Mouse (Mus musculus) ES-Bruce4 (cell line): ENCODE data around the gene Snx30.

ENCODE experiments used
- CTCF ChIP-seq: IDR thresholded peaks from one replicate; pipeline ENCODE4 v1.8.1; 2011; ENCODE audit warnings: low read depth, low read length
- EP300 ChIP-seq: IDR thresholded peaks from 2 replicates; pipeline ENCODE4 v1.6.1; 2011; ENCODE audit warnings: low read depth, low read length; ENCODE audit not compliant: insufficient read depth
- POLR2A ChIP-seq: IDR thresholded peaks from one replicate; pipeline ENCODE4 v1.8.1; 2011; ENCODE audit warnings: low read length; ENCODE audit not compliant: insufficient read depth

DNA sequence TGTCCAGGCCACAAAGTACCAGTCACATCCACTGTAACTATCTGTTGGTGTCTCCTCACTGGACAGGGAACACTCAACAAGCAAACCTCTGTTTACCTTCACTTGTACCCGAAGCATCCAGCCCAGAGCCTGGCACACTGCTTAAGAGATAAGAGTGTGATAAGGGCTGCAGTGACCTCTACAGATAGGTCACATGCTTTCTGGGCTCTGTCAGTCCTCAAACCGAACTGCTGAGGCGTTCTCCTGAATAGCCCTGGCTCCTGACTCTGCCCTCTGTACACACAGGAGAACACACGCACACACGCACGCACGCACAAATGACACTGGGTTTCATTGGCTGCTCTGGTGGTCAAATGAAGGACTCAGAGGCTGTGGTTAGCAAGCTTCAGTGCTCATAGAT is 8.5 kb downstream of the Snx30 start:
- TF ChIP-seq POLR2A (no peak), EP300 (no peak), CTCF (no peak)
